Mouse (Mus musculus) E14TG2a.4 (cell line): ENCODE measurements around the gene Nelfb.

Experiments
- CTCF ChIP-seq: conservative IDR thresholded peaks from 2 replicates; pipeline ENCODE4 v1.5.1; 2014; ENCODE audit warnings: low read length
- NANOG ChIP-seq: IDR thresholded peaks from 2 replicates; pipeline ENCODE4 v1.6.1; 2014; ENCODE audit warnings: borderline replicate concordance, low read length, mixed read lengths

DNA sequence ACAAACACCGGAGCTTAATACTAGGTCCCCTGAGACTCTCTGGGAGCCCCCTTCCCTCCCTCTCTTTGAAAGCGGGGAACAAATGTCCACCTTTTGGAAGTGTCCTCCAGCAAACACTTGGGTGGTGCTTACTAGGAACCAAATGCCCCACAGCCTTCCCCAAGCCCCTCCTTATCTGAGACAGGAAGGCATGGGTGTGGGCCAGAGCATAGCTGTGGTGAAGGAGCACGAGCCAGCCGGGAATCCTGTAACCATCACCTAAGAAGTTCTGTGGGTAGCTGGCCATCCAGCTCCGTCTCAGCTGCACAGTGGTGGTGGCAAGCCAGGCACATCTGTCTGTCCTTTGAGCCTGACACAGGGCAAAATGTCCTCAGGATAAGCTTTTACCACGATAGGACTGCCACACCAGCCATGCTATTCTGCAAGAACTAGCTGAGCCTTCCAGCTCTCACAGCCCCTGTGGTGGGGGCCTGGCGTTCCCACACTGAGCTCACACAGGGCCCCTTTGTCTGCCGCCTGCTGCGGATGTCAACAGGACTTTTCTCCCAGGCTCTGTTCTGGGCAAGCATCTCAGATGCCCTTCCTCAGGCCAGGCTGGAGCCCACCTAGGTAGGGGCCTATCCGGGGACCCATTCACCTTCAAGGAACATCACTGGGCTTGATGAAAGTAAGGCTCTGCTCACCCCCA is 32.9 kb downstream of the Nelfb start:
- TF ChIP-seq CTCF (no peak), NANOG (no peak)
